Mouse (Mus musculus): ENCODE data around the gene Plxna4. TPM values are rescaled to one million over a fixed set of nuclear protein-coding genes. Genes with fewer than 3 reads are reported as not detected.

Gene Plxna4
- polyA plus RNA-seq, 1 experiment from 2014 or later = 7.4 TPM

DNA sequence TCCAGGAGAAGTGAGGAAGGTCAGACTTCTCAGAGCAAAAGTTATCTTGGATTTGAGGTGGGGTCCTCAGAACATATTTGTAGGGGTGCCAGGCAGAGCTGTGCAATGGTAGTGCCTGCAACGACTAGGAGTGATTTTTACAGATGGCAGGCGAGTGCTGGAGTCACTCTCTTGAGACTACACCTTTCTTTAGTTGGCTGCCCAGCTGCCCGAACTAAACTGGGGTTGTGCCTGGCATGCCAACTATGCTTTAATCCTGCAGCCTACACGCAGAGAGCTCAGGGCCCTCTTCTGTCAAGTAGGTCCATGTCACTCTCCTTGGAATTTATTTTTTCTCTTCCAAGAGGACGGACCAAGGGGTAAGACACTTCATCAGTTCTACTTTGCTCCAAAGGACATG, 61.2 kb downstream of the Plxna4 start:
- Histone ChIP-seq H3K9me3 (ENCODE audit: control insufficient read depth, low read length) (no peaks in the 10 kb centered on the region), H3K4me1 (ENCODE audit: control insufficient read depth, insufficient read depth, low read length) (no peaks in the 10 kb centered on the region), H3K4me3 (ENCODE audit: low read depth, low read length) (no peak overlapping the region), H3K36me3 (ENCODE audit: control insufficient read depth, insufficient read depth, low read length) (no peaks in the 10 kb centered on the region), H3K27ac (ENCODE audit: low read depth, low read length) (no peak overlapping the region), H3K9ac (ENCODE audit: low read length) (no peak overlapping the region), H3K27me3 (ENCODE audit: control insufficient read depth, insufficient read depth, low read length) (no peaks in the 10 kb centered on the region), H3K4me2 (ENCODE audit: low read depth) (no peak overlapping the region)
- ATAC-seq (ENCODE audit: insufficient read depth, low FRiP score, low TSS enrichment) (no peak), DNase-seq (ENCODE audit: low spot score) (no peak)
- 75% methylated on average over 5 of the region's 5 CpGs for WGBS

DNA sequence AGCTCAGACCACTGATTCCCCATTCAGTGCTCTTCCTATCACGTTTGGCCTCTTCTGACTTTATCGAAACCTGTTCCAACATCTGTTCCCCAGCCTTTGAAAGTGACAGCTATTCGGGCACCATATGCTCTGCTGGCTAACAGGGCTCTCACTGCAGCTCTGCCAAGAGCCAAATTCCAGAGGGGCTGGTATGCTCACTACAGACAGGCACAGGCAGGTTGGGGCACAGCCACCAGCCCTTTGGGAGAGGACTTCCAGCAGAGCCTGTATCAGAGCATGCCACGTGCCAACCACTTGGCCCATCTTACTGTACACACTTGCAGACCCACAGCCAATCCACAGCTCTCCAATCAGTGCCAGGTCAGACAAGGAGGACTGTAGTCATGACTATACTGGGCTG, 67.9 kb downstream of the Plxna4 start:
- Histone ChIP-seq H3K9me3 (ENCODE audit: control insufficient read depth, low read length) (no peaks in the 10 kb centered on the region), H3K9ac (ENCODE audit: low read length) (no peak overlapping the region), H3K4me1 (ENCODE audit: control insufficient read depth, insufficient read depth, low read length) (no peaks in the 10 kb centered on the region), H3K4me3 (ENCODE audit: low read depth, low read length) (no peak overlapping the region), H3K4me2 (ENCODE audit: low read depth) (no peak overlapping the region), H3K27ac (ENCODE audit: low read depth, low read length) (no peak overlapping the region), H3K36me3 (ENCODE audit: control insufficient read depth, insufficient read depth, low read length) (no peaks in the 10 kb centered on the region), H3K27me3 (ENCODE audit: control insufficient read depth, insufficient read depth, low read length) (no peaks in the 10 kb centered on the region)
- ATAC-seq (ENCODE audit: insufficient read depth, low FRiP score, low TSS enrichment) (no peak), DNase-seq (ENCODE audit: low spot score) (no peak)
- 75% methylated on average over 4 of the region's 4 CpGs for WGBS

DNA sequence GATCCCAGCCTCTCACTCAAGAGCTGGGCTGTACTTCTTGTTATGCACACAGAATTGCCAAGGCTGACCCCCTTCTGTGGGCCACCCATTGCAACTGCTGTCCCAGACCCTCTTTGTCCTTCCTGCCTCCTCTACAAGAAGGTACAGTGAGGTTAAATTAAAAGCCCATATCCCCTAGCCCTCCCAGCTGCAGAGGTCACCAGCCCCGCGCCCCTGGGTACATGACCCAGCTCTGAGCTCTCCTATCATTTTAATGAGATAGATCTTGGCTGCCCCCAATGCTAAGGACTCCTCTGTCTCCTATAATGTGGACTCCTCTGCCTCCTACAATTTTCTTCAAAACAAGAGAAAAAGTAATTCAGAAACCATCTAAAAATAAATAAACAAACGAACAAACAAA, 69.4 kb downstream of the Plxna4 start:
- Histone ChIP-seq H3K27ac (ENCODE audit: low read depth, low read length) (no peak overlapping the region), H3K4me3 (ENCODE audit: low read depth, low read length) (no peak overlapping the region), H3K4me1 (ENCODE audit: control insufficient read depth, insufficient read depth, low read length) (no peaks in the 10 kb centered on the region), H3K9ac (ENCODE audit: low read length) (no peak overlapping the region), H3K27me3 (ENCODE audit: control insufficient read depth, insufficient read depth, low read length) (no peaks in the 10 kb centered on the region), H3K36me3 (ENCODE audit: control insufficient read depth, insufficient read depth, low read length) (no peaks in the 10 kb centered on the region), H3K9me3 (ENCODE audit: control insufficient read depth, low read length) (no peaks in the 10 kb centered on the region), H3K4me2 (ENCODE audit: low read depth) (no peak overlapping the region)
- WGBS = 92% methylated on average over 3 of the region's 3 CpGs
- DNase-seq (ENCODE audit: low spot score) (no peak), ATAC-seq (ENCODE audit: insufficient read depth, low FRiP score, low TSS enrichment) (no peak)

DNA sequence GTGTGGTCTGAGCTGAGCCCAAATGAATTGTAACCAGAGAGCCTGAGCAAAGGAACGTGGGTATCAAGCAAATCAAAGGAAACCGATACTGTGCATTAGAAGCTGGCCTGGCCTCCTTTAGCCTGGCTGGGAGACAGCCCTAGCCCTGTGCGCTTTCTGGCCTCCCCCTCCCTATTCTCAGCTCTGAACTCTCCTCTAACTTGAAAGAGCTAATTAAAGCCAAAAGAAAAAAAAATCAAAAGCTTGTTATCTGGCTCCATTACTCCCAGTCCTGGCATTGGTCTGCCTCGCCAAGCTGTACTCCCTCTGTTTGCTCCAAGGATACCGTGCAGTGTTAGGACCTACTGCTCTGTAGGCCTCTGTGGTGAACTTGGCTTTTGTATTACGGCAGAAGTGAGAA, 73.9 kb downstream of the Plxna4 start:
- no peak overlapping the region for H3K27ac ChIP-seq (ENCODE audit: low read depth, low read length)
- DNase-seq (ENCODE audit: low spot score) = no peak
- WGBS = 86% methylated on average over 6 of the region's 6 CpGs

DNA sequence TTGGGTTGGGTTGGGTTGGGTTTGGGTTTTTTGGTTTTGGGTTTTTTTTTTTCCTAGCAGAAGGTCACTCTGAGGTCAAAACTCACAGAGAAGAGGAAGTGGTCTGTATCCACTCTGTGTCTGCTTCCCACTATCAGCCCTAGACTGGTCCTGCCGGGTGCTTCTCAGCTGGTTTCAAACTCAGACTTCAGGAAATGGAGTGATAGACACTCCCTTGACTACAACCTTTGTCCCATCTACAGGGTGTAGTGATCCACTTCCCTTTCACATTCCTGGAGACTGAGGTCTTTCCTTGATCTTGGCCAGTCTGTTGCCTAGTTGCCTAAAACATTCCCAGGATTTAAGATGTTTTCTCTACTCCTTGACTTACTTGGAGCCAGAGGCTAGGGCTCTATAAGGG, 76.0 kb downstream of the Plxna4 start:
- DNase-seq (ENCODE audit: low spot score) (no peak), ATAC-seq (ENCODE audit: insufficient read depth, low FRiP score, low TSS enrichment) (no peak)
- H3K4me2 ChIP-seq (ENCODE audit: low read depth) = no peak overlapping the region
- H3K4me3 ChIP-seq (ENCODE audit: low read depth, low read length) = no peak overlapping the region
- H3K36me3 ChIP-seq (ENCODE audit: control insufficient read depth, insufficient read depth, low read length) = no peaks in the 10 kb centered on the region
- WGBS = 78% methylated on average over 1 of the region's 1 CpGs
- no peaks in the 10 kb centered on the region for H3K4me1 ChIP-seq (ENCODE audit: control insufficient read depth, insufficient read depth, low read length)
- no peak overlapping the region for H3K27ac ChIP-seq (ENCODE audit: low read depth, low read length)
- H3K27me3 ChIP-seq (ENCODE audit: control insufficient read depth, insufficient read depth, low read length) = no peaks in the 10 kb centered on the region
- no peak overlapping the region for H3K9ac ChIP-seq (ENCODE audit: low read length)
- H3K9me3 ChIP-seq (ENCODE audit: control insufficient read depth, low read length) = no peaks in the 10 kb centered on the region

More for the DNA sequence above, 73.9 kb downstream of the Plxna4 start:
- H3K9me3 ChIP-seq (ENCODE audit: control insufficient read depth, low read length) = no peaks in the 10 kb centered on the region
- no peak overlapping the region for H3K4me2 ChIP-seq (ENCODE audit: low read depth)
- no peak for ATAC-seq (ENCODE audit: insufficient read depth, low FRiP score, low TSS enrichment)
- no peak overlapping the region for H3K4me3 ChIP-seq (ENCODE audit: low read depth, low read length)
- H3K36me3 ChIP-seq (ENCODE audit: control insufficient read depth, insufficient read depth, low read length) = no peaks in the 10 kb centered on the region
- no peaks in the 10 kb centered on the region for H3K27me3 ChIP-seq (ENCODE audit: control insufficient read depth, insufficient read depth, low read length)
- H3K4me1 ChIP-seq (ENCODE audit: control insufficient read depth, insufficient read depth, low read length) = no peaks in the 10 kb centered on the region
- H3K9ac ChIP-seq (ENCODE audit: low read length) = no peak overlapping the region

DNA sequence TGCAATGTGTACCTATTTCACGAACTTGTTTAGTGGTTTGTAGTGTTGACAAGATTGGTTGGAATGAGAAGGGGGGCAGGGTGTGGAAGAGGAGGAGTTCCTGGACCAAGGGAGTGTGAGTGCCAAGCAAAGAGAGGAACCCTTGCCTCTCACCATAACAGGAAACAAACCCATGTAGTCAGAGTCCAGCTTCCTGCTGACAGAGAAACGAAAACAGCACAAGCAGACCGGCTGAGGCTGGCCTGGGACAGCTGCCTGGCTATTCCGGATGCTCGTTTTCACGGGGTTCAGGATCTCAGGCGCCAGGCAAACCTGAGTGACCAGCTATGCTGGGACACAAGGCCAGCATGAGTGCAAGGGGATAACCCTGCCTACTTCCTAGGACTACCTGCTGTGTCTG, 77.1 kb downstream of the Plxna4 start:
- Histone ChIP-seq H3K9me3 (ENCODE audit: control insufficient read depth, low read length) (no peaks in the 10 kb centered on the region), H3K27me3 (ENCODE audit: control insufficient read depth, insufficient read depth, low read length) (no peaks in the 10 kb centered on the region), H3K27ac (ENCODE audit: low read depth, low read length) (0 out of 2 replicates have a peak overlapping the region, but pooled peaks have one; percentile 14), H3K36me3 (ENCODE audit: control insufficient read depth, insufficient read depth, low read length) (no peaks in the 10 kb centered on the region), H3K4me1 (ENCODE audit: control insufficient read depth, insufficient read depth, low read length) (no peaks in the 10 kb centered on the region), H3K9ac (ENCODE audit: low read length) (no peak overlapping the region), H3K4me3 (ENCODE audit: low read depth, low read length) (no peak overlapping the region), H3K4me2 (ENCODE audit: low read depth) (no peak overlapping the region)
- 75% methylated on average over 7 of the region's 7 CpGs for WGBS
- ATAC-seq (ENCODE audit: insufficient read depth, low FRiP score, low TSS enrichment) = no peak
- no peak for DNase-seq (ENCODE audit: low spot score)

DNA sequence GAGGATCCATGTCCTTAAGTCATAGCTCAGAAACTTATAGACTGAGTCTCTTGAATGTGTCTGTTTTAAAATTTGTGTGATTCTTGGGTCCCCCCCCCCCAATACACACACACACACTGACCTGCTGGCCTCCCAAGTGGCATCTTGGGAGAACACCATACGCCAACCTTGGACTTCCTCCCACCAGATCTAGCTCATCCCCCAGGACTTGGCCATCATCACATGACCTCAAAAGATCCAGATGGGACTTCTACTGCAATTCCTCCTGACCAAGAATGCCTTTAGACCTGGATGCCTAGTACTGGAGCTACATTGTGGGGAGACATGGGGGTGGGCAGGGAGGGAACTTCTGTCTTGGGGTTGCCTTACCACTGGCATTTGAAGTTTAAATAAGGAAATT, 77.5 kb downstream of the Plxna4 start:
- 94% methylated on average over 1 of the region's 1 CpGs for WGBS
- Histone ChIP-seq H3K27ac (ENCODE audit: low read depth, low read length) (no peak overlapping the region), H3K36me3 (ENCODE audit: control insufficient read depth, insufficient read depth, low read length) (no peaks in the 10 kb centered on the region), H3K4me3 (ENCODE audit: low read depth, low read length) (no peak overlapping the region), H3K9ac (ENCODE audit: low read length) (no peak overlapping the region), H3K4me2 (ENCODE audit: low read depth) (no peak overlapping the region), H3K27me3 (ENCODE audit: control insufficient read depth, insufficient read depth, low read length) (no peaks in the 10 kb centered on the region), H3K9me3 (ENCODE audit: control insufficient read depth, low read length) (no peaks in the 10 kb centered on the region), H3K4me1 (ENCODE audit: control insufficient read depth, insufficient read depth, low read length) (no peaks in the 10 kb centered on the region)
- ATAC-seq (ENCODE audit: insufficient read depth, low FRiP score, low TSS enrichment) (no peak), DNase-seq (ENCODE audit: low spot score) (no peak)

DNA sequence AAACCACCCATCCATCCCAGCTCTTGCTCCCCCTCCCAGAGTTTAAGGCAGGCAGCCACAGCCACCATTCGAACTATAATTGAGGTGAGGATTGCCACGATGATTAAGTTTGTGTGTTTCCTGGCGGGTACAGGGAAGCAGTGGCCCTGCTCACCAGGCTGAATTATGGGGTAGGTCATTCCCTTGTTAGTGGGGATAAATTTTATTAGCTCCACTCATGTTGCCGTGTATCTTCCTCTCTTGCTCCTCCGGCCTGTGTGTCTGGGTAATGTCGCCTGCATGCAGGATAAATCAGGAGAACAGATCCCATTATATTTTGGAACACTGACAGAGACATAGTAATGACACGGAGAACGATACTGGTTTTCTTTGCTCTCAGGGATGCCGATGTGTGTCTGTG, 78.9 kb downstream of the Plxna4 start:
- Histone ChIP-seq H3K4me3 (ENCODE audit: low read depth, low read length) (no peak overlapping the region), H3K27ac (ENCODE audit: low read depth, low read length) (no peak overlapping the region), H3K36me3 (ENCODE audit: control insufficient read depth, insufficient read depth, low read length) (no peaks in the 10 kb centered on the region), H3K4me2 (ENCODE audit: low read depth) (no peak overlapping the region), H3K9me3 (ENCODE audit: control insufficient read depth, low read length) (no peaks in the 10 kb centered on the region), H3K4me1 (ENCODE audit: control insufficient read depth, insufficient read depth, low read length) (no peaks in the 10 kb centered on the region), H3K9ac (ENCODE audit: low read length) (no peak overlapping the region), H3K27me3 (ENCODE audit: control insufficient read depth, insufficient read depth, low read length) (no peaks in the 10 kb centered on the region)
- no peak for ATAC-seq (ENCODE audit: insufficient read depth, low FRiP score, low TSS enrichment)
- WGBS = 75% methylated on average over 9 of the region's 9 CpGs
- no peak for DNase-seq (ENCODE audit: low spot score)

DNA sequence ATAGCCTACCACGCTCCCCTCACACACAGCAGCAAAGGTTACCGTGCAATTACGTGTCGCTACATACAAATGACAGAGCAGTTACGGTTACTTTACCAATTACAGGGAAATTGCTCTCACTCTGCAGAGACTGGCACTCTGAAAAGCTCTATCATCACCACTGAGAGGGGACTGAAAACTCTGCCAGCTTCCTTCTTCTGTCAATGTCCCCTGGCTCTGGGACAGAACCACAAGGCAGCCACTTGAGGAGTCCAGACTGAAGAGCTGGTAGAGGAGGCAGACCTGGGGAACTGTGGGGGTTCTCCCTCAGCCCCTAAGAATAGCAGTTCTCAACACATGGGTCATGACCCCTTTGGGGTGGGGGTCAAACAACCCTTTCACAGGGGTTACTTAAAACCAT, 83.0 kb downstream of the Plxna4 start:
- H3K27me3 ChIP-seq (ENCODE audit: control insufficient read depth, insufficient read depth, low read length) = no peaks in the 10 kb centered on the region
- DNase-seq (ENCODE audit: low spot score) (no peak), ATAC-seq (ENCODE audit: insufficient read depth, low FRiP score, low TSS enrichment) (no peak)
- 80% methylated on average over 5 of the region's 5 CpGs for WGBS
- H3K4me1 ChIP-seq (ENCODE audit: control insufficient read depth, insufficient read depth, low read length) = no peaks in the 10 kb centered on the region
- no peak overlapping the region for H3K4me2 ChIP-seq (ENCODE audit: low read depth)
- H3K9ac ChIP-seq (ENCODE audit: low read length) = no peak overlapping the region
- H3K4me3 ChIP-seq (ENCODE audit: low read depth, low read length) = no peak overlapping the region
- H3K9me3 ChIP-seq (ENCODE audit: control insufficient read depth, low read length) = no peaks in the 10 kb centered on the region
- no peak overlapping the region for H3K27ac ChIP-seq (ENCODE audit: low read depth, low read length)
- no peaks in the 10 kb centered on the region for H3K36me3 ChIP-seq (ENCODE audit: control insufficient read depth, insufficient read depth, low read length)
